Comparison of ENCODE assay signal across 23 mouse cellular contexts in genomic region chr12:4508182-4508581, GRCm38 (mm10). TPM values are rescaled to one million over a fixed set of nuclear protein-coding genes. Genes with fewer than 3 reads are reported as not detected.
DNase-seq lines count a peak whose midpoint lies in the region; TF ChIP-seq lines count a peak whose summit lies in the region.
"Had no signal": no experiment of that assay in that cellular context is flagged by ENCODE, and none has a peak within 500 bp of the region (broad histone marks: within the 10 kb centered on the region; RNA-seq: fewer than 3 reads in every experiment).

No protein-coding gene starts in this region.

- in situ Hi-C loops in ES-E14 (cut with MboI; ENCODE audit: low sequenced_read_pairs in 2 of 2, unreplicated experiment in 2 of 2), result no loop called here

- H3K27ac ChIP-seq in heart, adult 2 months, result no peak overlapping the region
- peak overlapping the region; percentile 61; the same call in 1 of the 2 replicates for H3K27ac ChIP-seq in left cerebral cortex, adult 2 months
- H3K27ac ChIP-seq in ES-E14 (ENCODE audit: insufficient read depth, low read depth, low read length, poor library complexity, severe bottlenecking), result no peak overlapping the region
- H3K27ac ChIP-seq: embryonic facial prominence, embryonic 15.5 days; gastrocnemius, adult 2 months; heart, embryonic 10.5 days; heart, embryonic 13.5 days; intestine, embryonic 15.5 days had no signal

- H3K4me1 ChIP-seq in heart, adult 2 months (ENCODE audit: control insufficient read depth, insufficient read depth, low read length), result no peaks in the 10 kb centered on the region
- H3K4me1 ChIP-seq in ES-E14 (ENCODE audit: control insufficient read depth in 2 of 2, insufficient read depth in 2 of 2, low read length in 2 of 2, poor library complexity in 1 of 2), result peaks cover 0 to 7% of the 10 kb centered on the region in 2 experiments; a peak in 1 of 4 replicates
- H3K4me1 ChIP-seq: heart, embryonic 10.5 days; heart, embryonic 13.5 days had no signal

- DNase-seq in heart, adult 11 months, result peak; percentile 34
- no peak for DNase-seq in heart, adult 2 months
- DNase-seq in left cerebral cortex, adult 2 months (ENCODE audit: extremely low spot score in 1 of 2, low spot score in 2 of 2), result no peak
- DNase-seq in left cerebral cortex, postnatal 10 days (ENCODE audit: extremely low spot score in 1 of 2, low spot score in 2 of 2), result no peak
- no peak for DNase-seq in ES-E14 (ENCODE audit: low read depth, low spot score)
- no peak for DNase-seq in left cerebral cortex, postnatal 25 days (ENCODE audit: low spot score in 2 of 2)
- DNase-seq: adrenal gland, adult 2 months; adrenal gland, postnatal 14 days; B cell, adult 2 months; cerebellum, adult 11 months; cerebellum, postnatal 25 days; gastrocnemius, adult 2 months; gastrocnemius, postnatal 14 days; heart, adult 18-20 months; heart, postnatal 14 days; heart, postnatal 4 days had no signal

- H3K79me2 ChIP-seq in heart, adult 2 months (replicated peaks; ENCODE audit: control insufficient read depth, insufficient read depth, low read length), result no peaks in the 10 kb centered on the region

- 28% methylated on average over 1 of the region's 1 CpGs for WGBS in heart, adult 2 months

- no peak for TF ChIP-seq CTCF in heart, adult 2 months (IDR thresholded peaks at IDR 0.05)
- no peak for TF ChIP-seq CTCF in left cerebral cortex, adult 2 months (IDR thresholded peaks at IDR 0.05)

- H3K4me3 ChIP-seq in heart, adult 2 months, result no peak overlapping the region
- no peak overlapping the region for H3K4me3 ChIP-seq in left cerebral cortex, adult 2 months
- no peak overlapping the region for H3K4me3 ChIP-seq in ES-E14 (ENCODE audit: insufficient read depth in 1 of 2, low read depth in 1 of 2, low read length in 2 of 2, poor library complexity in 1 of 2, severe bottlenecking in 1 of 2)
- H3K4me3 ChIP-seq: embryonic facial prominence, embryonic 12.5 days; embryonic facial prominence, embryonic 15.5 days; gastrocnemius, adult 2 months; heart, embryonic 10.5 days; heart, embryonic 13.5 days; hindbrain, embryonic 15.5 days; intestine, embryonic 15.5 days had no signal

- no peak overlapping the region for H3K9ac ChIP-seq in heart, adult 2 months (ENCODE audit: low read depth, low read length)
- no peak overlapping the region for H3K9ac ChIP-seq in ES-E14 (ENCODE audit: insufficient read depth, low read depth, low read length, poor library complexity, severe bottlenecking)
- H3K9ac ChIP-seq: embryonic facial prominence, embryonic 12.5 days; embryonic facial prominence, embryonic 15.5 days; forebrain, postnatal 0 days; heart, embryonic 13.5 days; hindbrain, embryonic 15.5 days; intestine, embryonic 15.5 days had no signal

- no peaks in the 10 kb centered on the region for H3K9me3 ChIP-seq in ES-E14 (ENCODE audit: control insufficient read depth, insufficient read depth, low read depth, low read length)
- H3K9me3 ChIP-seq: embryonic facial prominence, embryonic 12.5 days; embryonic facial prominence, embryonic 15.5 days; heart, embryonic 10.5 days; heart, embryonic 13.5 days; hindbrain, embryonic 15.5 days; intestine, embryonic 15.5 days had no signal

- TF ChIP-seq POLR2A in heart, adult 2 months (IDR thresholded peaks at IDR 0.05; ENCODE audit: insufficient read depth, low read depth, low read length), result no peak

- no peaks in the 10 kb centered on the region for H3K27me3 ChIP-seq in heart, adult 2 months (ENCODE audit: control insufficient read depth, insufficient read depth, low read length)
- H3K27me3 ChIP-seq: embryonic facial prominence, embryonic 12.5 days; embryonic facial prominence, embryonic 15.5 days; heart, embryonic 13.5 days; hindbrain, embryonic 15.5 days; intestine, embryonic 15.5 days had no signal

- intact Hi-C loops in heart, adult 2 months (cut with DNase I), result no loop called here
- intact Hi-C loops in left cerebral cortex, adult 2 months (cut with DNase I), result no loop called here
- intact Hi-C loops in left cerebral cortex, postnatal 10 days (cut with DNase I), result no loop called here
- intact Hi-C loops in left cerebral cortex, postnatal 25 days (cut with DNase I), result no loop called here

- H3K36me3 ChIP-seq in heart, adult 2 months (ENCODE audit: control insufficient read depth, insufficient read depth, low read length), result no peaks in the 10 kb centered on the region
- H3K36me3 ChIP-seq in ES-E14 (ENCODE audit: control insufficient read depth, insufficient read depth, low read length, poor library complexity, severe bottlenecking), result no peaks in the 10 kb centered on the region
- H3K36me3 ChIP-seq: embryonic facial prominence, embryonic 12.5 days; embryonic facial prominence, embryonic 15.5 days; heart, embryonic 10.5 days; heart, embryonic 13.5 days; hindbrain, embryonic 15.5 days; intestine, embryonic 15.5 days had no signal

- no peak for TF ChIP-seq EP300 in heart, adult 2 months (IDR thresholded peaks at IDR 0.05; ENCODE audit: insufficient read depth, low read depth, low read length)

TF ChIP-seq in ES-E14, 5 proteins besides CTCF, POLR2A, EP300 and RAD21:
- TF ChIP-seq MAFK (IDR thresholded peaks at IDR 0.05; ENCODE audit: insufficient read depth, low read depth, low read length), result no peak
- peak; percentile 67 for TF ChIP-seq ZNF384 (IDR thresholded peaks at IDR 0.05; ENCODE audit: low read depth, low read length)
TF ChIP-seq in ES-E14: peak in this region for 1.

RNA-seq across cellular contexts. Expression of gene Ncoa1, which starts 31.2 kb away (rescaled TPM):
- total RNA-seq in heart, adult 2 months (2021), result 10 to 100 TPM; 30.2 to 32.6 TPM
- polyA plus RNA-seq in heart, adult 2 months (2012; rRNA removed), result 16.4 and 25.0 TPM in 2 replicates
- 100 to 1,000 TPM; 109 to 115 TPM for total RNA-seq in left cerebral cortex, adult 2 months (2021)
- 10 to 100 TPM; 87.6 to 89.7 TPM for total RNA-seq in left cerebral cortex, postnatal 10 days (2021)
- total RNA-seq in ES-E14 (2012; rRNA removed), result 11.8 and 13.3 TPM in 2 replicates
- total RNA-seq in left cerebral cortex, postnatal 25 days (2021), result 100 to 1,000 TPM in 1 of 2 experiments, 10 to 100 TPM in 1; 98.4 to 101 TPM
